Mouse (Mus musculus): ENCODE measurements around the gene Atp8b4. TPM values are rescaled to one million over a fixed set of nuclear protein-coding genes. Genes with fewer than 3 reads are reported as not detected.

The Atp8b4 gene
- polyA plus RNA-seq, 1 experiment from 2014 or later = 5.2 TPM

GRCm38 (mm10) chr2:126316942-126317341 is 183.5 kb downstream of the Atp8b4 start:
- Histone ChIP-seq H3K4me1 (ENCODE audit: insufficient read depth) (no peaks in the 10 kb centered on the region), H3K27me3 (ENCODE audit: insufficient read depth, low read length) (no peaks in the 10 kb centered on the region), H3K4me3 (ENCODE audit: low read depth, low read length) (no peak overlapping the region), H3K4me2 (ENCODE audit: low read depth, low read length) (no peak overlapping the region), H3K36me3 (replicated peaks; ENCODE audit: insufficient read depth, low read length) (no peaks in the 10 kb centered on the region), H3K27ac (ENCODE audit: low read depth) (no peak overlapping the region), H3K9ac (replicated peaks) (no peak overlapping the region), H3K9me3 (ENCODE audit: low read length) (no peaks in the 10 kb centered on the region)
- WGBS (ENCODE audit: insufficient replicate concordance) = 46% methylated on average over 3 of the region's 3 CpGs
- ATAC-seq (no peak), DNase-seq (no peak)
- TF ChIP-seq EP300 (IDR thresholded peaks at IDR 0.05; ENCODE audit: low read depth) = no peak
- no peak for TF ChIP-seq CTCF (IDR thresholded peaks at IDR 0.05; ENCODE audit: low read depth)

- Histone ChIP-seq H3K4me1 (ENCODE audit: insufficient read depth) (no peaks in the 10 kb centered on the region), H3K36me3 (replicated peaks; ENCODE audit: insufficient read depth, low read length) (no peaks in the 10 kb centered on the region), H3K27me3 (ENCODE audit: insufficient read depth, low read length) (no peaks in the 10 kb centered on the region), H3K4me3 (ENCODE audit: low read depth, low read length) (no peak overlapping the region), H3K9me3 (ENCODE audit: low read length) (no peaks in the 10 kb centered on the region), H3K4me2 (ENCODE audit: low read depth, low read length) (no peak overlapping the region), H3K27ac (ENCODE audit: low read depth) (no peak overlapping the region), H3K9ac (replicated peaks) (no peak overlapping the region)
- 69% methylated on average over 2 of the region's 2 CpGs for WGBS (ENCODE audit: insufficient replicate concordance)
- TF ChIP-seq CTCF (IDR thresholded peaks at IDR 0.05; ENCODE audit: low read depth) = no peak
- TF ChIP-seq EP300 (IDR thresholded peaks at IDR 0.05; ENCODE audit: low read depth) = no peak
- no peak for ATAC-seq
- no peak for DNase-seq
These were observed 184.1 kb downstream of the Atp8b4 start for GRCm38 (mm10) chr2:126316346-126316745.

GRCm38 (mm10) chr2:126311056-126311455 is 189.4 kb downstream of the Atp8b4 start:
- Histone ChIP-seq H3K4me3 (ENCODE audit: low read depth, low read length) (no peak overlapping the region), H3K9me3 (ENCODE audit: low read length) (no peaks in the 10 kb centered on the region), H3K27ac (ENCODE audit: low read depth) (no peak overlapping the region), H3K4me2 (ENCODE audit: low read depth, low read length) (no peak overlapping the region), H3K9ac (replicated peaks) (no peak overlapping the region), H3K27me3 (ENCODE audit: insufficient read depth, low read length) (no peaks in the 10 kb centered on the region), H3K4me1 (ENCODE audit: insufficient read depth) (no peaks in the 10 kb centered on the region), H3K36me3 (replicated peaks; ENCODE audit: insufficient read depth, low read length) (no peaks in the 10 kb centered on the region)
- no peak for DNase-seq
- TF ChIP-seq CTCF (IDR thresholded peaks at IDR 0.05; ENCODE audit: low read depth) = no peak
- no peak for TF ChIP-seq EP300 (IDR thresholded peaks at IDR 0.05; ENCODE audit: low read depth)
- ATAC-seq = no peak
- whole genome bisulfite sequencing (ENCODE audit: insufficient replicate concordance) = 67% methylated on average over 1 of the region's 1 CpGs

GRCm38 (mm10) chr2:126309994-126310393 is 190.5 kb downstream of the Atp8b4 start:
- ATAC-seq (no peak), DNase-seq (no peak)

GRCm38 (mm10) chr2:126304621-126305020 is 195.9 kb downstream of the Atp8b4 start:
- Histone ChIP-seq H3K9me3 (ENCODE audit: low read length) (no peaks in the 10 kb centered on the region), H3K4me3 (ENCODE audit: low read depth, low read length) (no peak overlapping the region), H3K27me3 (ENCODE audit: insufficient read depth, low read length) (no peaks in the 10 kb centered on the region), H3K27ac (ENCODE audit: low read depth) (no peak overlapping the region), H3K4me2 (ENCODE audit: low read depth, low read length) (no peak overlapping the region), H3K9ac (replicated peaks) (no peak overlapping the region), H3K36me3 (replicated peaks; ENCODE audit: insufficient read depth, low read length) (no peaks in the 10 kb centered on the region), H3K4me1 (ENCODE audit: insufficient read depth) (no peaks in the 10 kb centered on the region)
- 71% methylated on average over 5 of the region's 5 CpGs for WGBS (ENCODE audit: insufficient replicate concordance)
- ATAC-seq = no peak
- DNase-seq = no peak
- TF ChIP-seq EP300 (IDR thresholded peaks at IDR 0.05; ENCODE audit: low read depth) = no peak
- TF ChIP-seq CTCF (IDR thresholded peaks at IDR 0.05; ENCODE audit: low read depth) = no peak

More at GRCm38 (mm10) chr2:126309994-126310393, 190.5 kb downstream of the Atp8b4 start:
- Histone ChIP-seq H3K27ac (ENCODE audit: low read depth) (no peak overlapping the region), H3K4me2 (ENCODE audit: low read depth, low read length) (no peak overlapping the region), H3K36me3 (replicated peaks; ENCODE audit: insufficient read depth, low read length) (no peaks in the 10 kb centered on the region), H3K9ac (replicated peaks) (no peak overlapping the region), H3K27me3 (ENCODE audit: insufficient read depth, low read length) (no peaks in the 10 kb centered on the region), H3K4me1 (ENCODE audit: insufficient read depth) (no peaks in the 10 kb centered on the region), H3K4me3 (ENCODE audit: low read depth, low read length) (no peak overlapping the region), H3K9me3 (ENCODE audit: low read length) (no peaks in the 10 kb centered on the region)
- WGBS (ENCODE audit: insufficient replicate concordance) = 60% methylated on average over 4 of the region's 4 CpGs
- TF ChIP-seq CTCF (IDR thresholded peaks at IDR 0.05; ENCODE audit: low read depth) = no peak
- no peak for TF ChIP-seq EP300 (IDR thresholded peaks at IDR 0.05; ENCODE audit: low read depth)

- WGBS (ENCODE audit: insufficient replicate concordance) = 53% methylated on average over 3 of the region's 3 CpGs
- no peaks in the 10 kb centered on the region for H3K9me3 ChIP-seq (ENCODE audit: low read length)
- no peak for DNase-seq
These were observed 197.2 kb downstream of the Atp8b4 start for GRCm38 (mm10) chr2:126303226-126303625.

GRCm38 (mm10) chr2:126302381-126302780 is 198.1 kb downstream of the Atp8b4 start:
- no peaks in the 10 kb centered on the region for H3K27me3 ChIP-seq (ENCODE audit: insufficient read depth, low read length)
- H3K4me3 ChIP-seq (ENCODE audit: low read depth, low read length) = no peak overlapping the region
- no peaks in the 10 kb centered on the region for H3K36me3 ChIP-seq (replicated peaks; ENCODE audit: insufficient read depth, low read length)
- no peak for TF ChIP-seq EP300 (IDR thresholded peaks at IDR 0.05; ENCODE audit: low read depth)
- no peak for TF ChIP-seq CTCF (IDR thresholded peaks at IDR 0.05; ENCODE audit: low read depth)
- DNase-seq = no peak
- no peak for ATAC-seq
- no peak overlapping the region for H3K27ac ChIP-seq (ENCODE audit: low read depth)
- no peaks in the 10 kb centered on the region for H3K4me1 ChIP-seq (ENCODE audit: insufficient read depth)
- 72% methylated on average over 3 of the region's 3 CpGs for WGBS (ENCODE audit: insufficient replicate concordance)
- H3K9me3 ChIP-seq (ENCODE audit: low read length) = no peaks in the 10 kb centered on the region
- no peak overlapping the region for H3K4me2 ChIP-seq (ENCODE audit: low read depth, low read length)
- H3K9ac ChIP-seq (replicated peaks) = no peak overlapping the region

More at GRCm38 (mm10) chr2:126303226-126303625, 197.2 kb downstream of the Atp8b4 start:
- no peak for TF ChIP-seq CTCF (IDR thresholded peaks at IDR 0.05; ENCODE audit: low read depth)
- TF ChIP-seq EP300 (IDR thresholded peaks at IDR 0.05; ENCODE audit: low read depth) = no peak
- Histone ChIP-seq H3K4me2 (ENCODE audit: low read depth, low read length) (no peak overlapping the region), H3K36me3 (replicated peaks; ENCODE audit: insufficient read depth, low read length) (no peaks in the 10 kb centered on the region), H3K4me1 (ENCODE audit: insufficient read depth) (no peaks in the 10 kb centered on the region), H3K4me3 (ENCODE audit: low read depth, low read length) (no peak overlapping the region), H3K27ac (ENCODE audit: low read depth) (no peak overlapping the region), H3K27me3 (ENCODE audit: insufficient read depth, low read length) (no peaks in the 10 kb centered on the region), H3K9ac (replicated peaks) (no peak overlapping the region)
- ATAC-seq = no peak

Measured in liver, postnatal 0 days (tissue).